Mouse (Mus musculus): Measurements from ENCODE around the gene Fmr1.
A peak's percentile ranks its signal among the peaks of the same experiment; 100 is the strongest.
"Not testable (repeated sequence)": the region's sequence is repeated elsewhere in the genome, so short reads cannot be mapped to it uniquely, and the experiment has no call there.

Fmr1 gene

GRCm38 (mm10) chrX:68678333-68678740, at the start of gene Fmr1:
TSS of gene Fmr1 (plus strand) at chrX:68678541.
- peak; percentile 91 for DNase-seq (ENCODE audit: extremely low read depth, low read depth)

GRCm38 (mm10) chrX:68641603-68642002, 36.7 kb upstream of the Fmr1 start:
- DNase-seq (ENCODE audit: extremely low read depth, low read depth): no peak

GRCm38 (mm10) chrX:68645154-68645919, 33.0 kb upstream of the Fmr1 start:
- DNase-seq (ENCODE audit: extremely low read depth, low read depth): no peak

- no peak for DNase-seq (ENCODE audit: extremely low read depth, low read depth)
Measured at GRCm38 (mm10) chrX:68677508-68677907, 833 bp upstream of the Fmr1 start.

- no peak for DNase-seq (ENCODE audit: extremely low read depth, low read depth)
Measured at GRCm38 (mm10) chrX:68678815-68679486, 610 bp downstream of the Fmr1 start.

- DNase-seq (ENCODE audit: extremely low read depth, low read depth): no peak
Measured at GRCm38 (mm10) chrX:68684706-68685105, 6.4 kb downstream of the Fmr1 start.

- DNase-seq (ENCODE audit: extremely low read depth, low read depth): not testable (repeated sequence)
Measured at GRCm38 (mm10) chrX:68691936-68692335, 13.6 kb downstream of the Fmr1 start.

GRCm38 (mm10) chrX:68736902-68737301, 58.6 kb downstream of the Fmr1 start:
- no peak for DNase-seq (ENCODE audit: extremely low read depth, low read depth)

- peak; percentile 82 for DNase-seq (ENCODE audit: extremely low read depth, low read depth)
Measured at GRCm38 (mm10) chrX:68740088-68740487, 61.7 kb downstream of the Fmr1 start.

GRCm38 (mm10) chrX:68761606-68762005, 83.3 kb downstream of the Fmr1 start, which contains the start of gene Fmr1nb:
TSS of gene Fmr1nb (plus strand) at chrX:68761839.
- no peak for DNase-seq (ENCODE audit: extremely low read depth, low read depth)
